Mouse (Mus musculus): ENCODE results near the gene Tnnc2. TPM values are rescaled to one million over a fixed set of nuclear protein-coding genes. Genes with fewer than 3 reads are reported as not detected.
A peak's percentile ranks its signal among the peaks of the same experiment; 100 is the strongest.

Gene Tnnc2
- polyA plus RNA-seq, 1 experiment from 2014 or later, result 1.4 TPM

DNA sequence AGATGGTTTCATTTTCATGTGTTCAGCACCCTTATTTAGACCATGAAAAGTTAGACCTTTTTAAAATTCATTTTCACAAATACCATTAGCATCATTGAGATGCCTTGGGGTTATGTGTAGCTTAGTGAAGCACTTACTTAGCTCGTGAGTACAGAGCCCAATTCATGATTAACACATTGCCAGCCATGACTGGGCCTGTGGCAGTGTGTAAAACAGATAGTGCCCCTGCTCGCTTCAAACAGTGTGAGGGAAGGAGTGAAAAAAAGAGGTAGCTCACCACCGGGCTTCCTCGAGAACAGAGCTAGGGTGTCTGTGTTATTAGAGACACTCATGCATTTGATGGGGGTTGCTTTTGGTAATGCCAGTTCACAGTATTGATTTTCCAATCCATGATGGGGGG is 31.6 kb downstream of the Tnnc2 start:
- WGBS (ENCODE audit: insufficient replicate concordance), result 81% methylated on average over 4 of the region's 4 CpGs

DNA sequence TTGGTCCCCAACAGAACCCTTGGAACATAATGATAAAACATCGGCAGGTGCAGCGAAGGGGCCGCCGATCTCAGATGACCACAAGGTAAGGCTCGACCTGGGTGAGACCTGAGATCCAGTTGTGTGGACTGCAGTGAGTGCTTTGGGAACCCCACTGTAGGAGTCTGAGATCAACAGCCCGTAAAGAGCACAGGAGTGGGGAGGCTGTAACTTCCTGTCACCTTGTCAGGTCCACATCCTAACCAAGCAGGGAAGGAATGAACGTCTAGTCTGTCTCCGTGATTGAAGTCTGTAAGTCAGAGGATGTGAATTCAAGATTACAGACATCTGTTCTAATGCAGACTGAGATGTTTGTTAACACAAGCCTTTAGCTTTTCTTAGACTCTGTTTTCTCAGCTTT is 33.1 kb downstream of the Tnnc2 start:
- no peak overlapping the region for H3K27ac ChIP-seq (ENCODE audit: low read depth, low read length)
- peaks cover 7% of the 10 kb centered on the region; the same call in 1 of the 2 replicates for H3K36me3 ChIP-seq (ENCODE audit: control insufficient read depth, insufficient read depth, low read length)
- peaks cover 12% of the 10 kb centered on the region for H3K4me1 ChIP-seq (ENCODE audit: control insufficient read depth, insufficient read depth, low read length)
- no peak for ATAC-seq (replicated peaks; ENCODE audit: insufficient number of reproducible peaks, low FRiP score, low TSS enrichment)
- H3K9me3 ChIP-seq (replicated peaks; ENCODE audit: control insufficient read depth, low read length), result no peaks in the 10 kb centered on the region
- H3K9ac ChIP-seq (ENCODE audit: low read depth, low read length), result peak overlapping the region; percentile 91
- H3K4me3 ChIP-seq (ENCODE audit: low read depth, low read length), result peak overlapping the region; percentile 75
- peak overlapping the region; percentile 87 for H3K4me2 ChIP-seq
- 44% methylated on average over 8 of the region's 8 CpGs for WGBS (ENCODE audit: insufficient replicate concordance)
- no peaks in the 10 kb centered on the region for H3K27me3 ChIP-seq (ENCODE audit: control insufficient read depth, insufficient read depth, low read length)

More for the DNA sequence above, 31.6 kb downstream of the Tnnc2 start:
- no peaks in the 10 kb centered on the region for H3K27me3 ChIP-seq (ENCODE audit: control insufficient read depth, insufficient read depth, low read length)
- no peak for ATAC-seq (replicated peaks; ENCODE audit: insufficient number of reproducible peaks, low FRiP score, low TSS enrichment)
- H3K4me2 ChIP-seq, result no peak overlapping the region
- no peak overlapping the region for H3K9ac ChIP-seq (ENCODE audit: low read depth, low read length)
- no peaks in the 10 kb centered on the region for H3K9me3 ChIP-seq (replicated peaks; ENCODE audit: control insufficient read depth, low read length)
- no peak overlapping the region for H3K4me3 ChIP-seq (ENCODE audit: low read depth, low read length)
- H3K36me3 ChIP-seq (ENCODE audit: control insufficient read depth, insufficient read depth, low read length), result peaks cover 7% of the 10 kb centered on the region
- no peak overlapping the region for H3K27ac ChIP-seq (ENCODE audit: low read depth, low read length)
- peaks cover 12% of the 10 kb centered on the region for H3K4me1 ChIP-seq (ENCODE audit: control insufficient read depth, insufficient read depth, low read length)

DNA sequence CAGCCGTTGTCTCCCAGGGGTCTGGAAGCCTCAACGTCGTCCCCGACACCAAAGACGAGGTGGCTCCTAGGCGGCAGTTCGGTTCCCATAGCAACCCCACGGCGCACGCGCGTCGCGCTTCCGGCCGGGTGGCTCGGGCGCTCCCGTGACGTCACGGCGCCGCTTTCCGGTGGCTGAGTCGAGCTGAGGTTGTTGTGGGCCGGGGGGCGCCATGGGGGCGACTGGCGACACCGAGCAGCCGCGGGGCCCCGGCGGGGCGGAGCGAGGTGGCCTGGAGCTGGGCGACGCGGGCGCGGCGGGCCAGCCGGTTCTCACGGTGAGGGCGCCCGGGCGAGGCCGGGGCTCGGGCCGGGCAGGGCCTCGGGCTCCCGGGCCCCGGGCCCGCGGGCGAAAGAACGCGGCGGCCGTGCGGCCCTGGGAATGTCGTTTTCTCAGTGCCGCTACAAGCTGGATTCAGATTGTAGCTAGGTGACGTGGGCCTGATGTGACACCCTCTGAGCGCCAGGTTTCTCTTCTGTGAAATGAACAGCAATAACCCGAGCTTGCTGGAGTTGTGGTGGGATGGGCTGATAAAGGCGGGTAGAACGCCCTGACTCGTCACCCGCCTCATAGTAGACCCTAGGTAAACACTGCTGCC is 33.8 kb downstream of the Tnnc2 start, which contains the start of the genes Wfdc3 and Dnttip1:
Wfdc3 (minus strand) TSS at position 89 of the 637 bp plus-strand sequence.
Dnttip1 (plus strand) TSS at position 141 of the 637 bp plus-strand sequence.
- peak within 1 kb of the TSS; percentile 58 for H3K27ac ChIP-seq (ENCODE audit: low read depth, low read length)
- ATAC-seq (replicated peaks; ENCODE audit: insufficient number of reproducible peaks, low FRiP score, low TSS enrichment), result peak; percentile 87
- H3K9me3 ChIP-seq (replicated peaks; ENCODE audit: control insufficient read depth, low read length), result no peaks in the 10 kb centered on the region
- WGBS (ENCODE audit: insufficient replicate concordance), result under 1% methylated on average over 70 of the region's 70 CpGs
- peak within 1 kb of the TSS; percentile 75 for H3K4me3 ChIP-seq (ENCODE audit: low read depth, low read length)
- H3K9ac ChIP-seq (ENCODE audit: low read depth, low read length), result peak within 1 kb of the TSS; percentile 91
- H3K4me1 ChIP-seq (ENCODE audit: control insufficient read depth, insufficient read depth, low read length), result peaks cover 12% of the 10 kb centered on the region
- H3K4me2 ChIP-seq, result peak within 1 kb of the TSS; percentile 87
- H3K27me3 ChIP-seq (ENCODE audit: control insufficient read depth, insufficient read depth, low read length), result no peaks in the 10 kb centered on the region
- peaks cover 4% of the 10 kb centered on the region; the same call in 1 of the 2 replicates for H3K36me3 ChIP-seq (ENCODE audit: control insufficient read depth, insufficient read depth, low read length)

DNA sequence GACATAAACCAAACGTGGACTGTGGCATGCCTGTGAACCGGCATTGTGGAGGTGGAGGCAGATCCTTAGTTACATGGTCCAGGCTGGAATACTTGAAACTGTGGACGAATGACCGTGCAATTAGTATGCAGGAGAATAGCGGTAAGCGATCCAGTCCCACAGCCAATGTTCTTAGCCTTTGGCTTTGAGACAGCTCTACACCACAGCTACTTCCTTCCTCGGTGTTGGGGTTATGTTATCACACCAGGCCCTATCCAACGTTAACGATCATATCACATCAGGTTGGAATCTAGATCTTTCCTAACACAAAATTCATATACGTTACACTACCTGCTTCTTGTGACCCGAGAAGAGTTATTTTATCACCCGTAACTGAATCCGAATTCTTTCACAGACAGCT is 34.8 kb downstream of the Tnnc2 start:
- Histone ChIP-seq H3K36me3 (ENCODE audit: control insufficient read depth, insufficient read depth, low read length) (peaks cover 4% of the 10 kb centered on the region; the same call in 1 of the 2 replicates), H3K4me2 (peak overlapping the region; percentile 87), H3K27me3 (ENCODE audit: control insufficient read depth, insufficient read depth, low read length) (no peaks in the 10 kb centered on the region), H3K9me3 (replicated peaks; ENCODE audit: control insufficient read depth, low read length) (no peaks in the 10 kb centered on the region), H3K9ac (ENCODE audit: low read depth, low read length) (peak overlapping the region; percentile 91), H3K27ac (ENCODE audit: low read depth, low read length) (no peak overlapping the region), H3K4me3 (ENCODE audit: low read depth, low read length) (peak overlapping the region; percentile 75), H3K4me1 (ENCODE audit: control insufficient read depth, insufficient read depth, low read length) (peaks cover 12% of the 10 kb centered on the region)
- 69% methylated on average over 13 of the region's 13 CpGs for WGBS (ENCODE audit: insufficient replicate concordance)
- no peak for ATAC-seq (replicated peaks; ENCODE audit: insufficient number of reproducible peaks, low FRiP score, low TSS enrichment)

DNA sequence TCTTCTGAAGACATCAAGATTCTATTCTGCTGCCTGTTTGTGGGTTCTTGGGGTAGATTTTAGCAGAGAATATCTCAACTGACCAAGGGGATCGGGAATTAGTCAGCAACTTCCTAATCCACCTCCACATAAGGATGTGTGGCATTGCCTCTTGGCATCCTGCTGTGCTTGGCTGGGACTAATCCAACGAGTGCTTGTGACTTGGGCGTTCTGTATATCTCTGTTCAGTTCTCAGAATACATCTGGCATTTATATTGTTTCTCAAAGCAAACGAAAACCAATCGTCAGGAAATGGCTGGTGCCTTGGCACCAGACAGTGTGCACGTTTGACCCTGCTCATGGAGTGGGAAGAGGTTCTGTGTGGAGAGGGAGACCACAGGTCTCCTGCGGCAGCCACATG is 39.9 kb downstream of the Tnnc2 start:
- WGBS (ENCODE audit: insufficient replicate concordance), result 53% methylated on average over 7 of the region's 7 CpGs
- Histone ChIP-seq H3K4me1 (ENCODE audit: control insufficient read depth, insufficient read depth, low read length) (peaks cover under 1% of the 10 kb centered on the region; the same call in 1 of the 2 replicates), H3K4me2 (no peak overlapping the region), H3K9me3 (replicated peaks; ENCODE audit: control insufficient read depth, low read length) (no peaks in the 10 kb centered on the region), H3K27ac (ENCODE audit: low read depth, low read length) (no peak overlapping the region), H3K9ac (ENCODE audit: low read depth, low read length) (no peak overlapping the region), H3K4me3 (ENCODE audit: low read depth, low read length) (no peak overlapping the region), H3K27me3 (ENCODE audit: control insufficient read depth, insufficient read depth, low read length) (no peaks in the 10 kb centered on the region), H3K36me3 (ENCODE audit: control insufficient read depth, insufficient read depth, low read length) (no peaks in the 10 kb centered on the region)
- ATAC-seq (replicated peaks; ENCODE audit: insufficient number of reproducible peaks, low FRiP score, low TSS enrichment), result no peak

DNA sequence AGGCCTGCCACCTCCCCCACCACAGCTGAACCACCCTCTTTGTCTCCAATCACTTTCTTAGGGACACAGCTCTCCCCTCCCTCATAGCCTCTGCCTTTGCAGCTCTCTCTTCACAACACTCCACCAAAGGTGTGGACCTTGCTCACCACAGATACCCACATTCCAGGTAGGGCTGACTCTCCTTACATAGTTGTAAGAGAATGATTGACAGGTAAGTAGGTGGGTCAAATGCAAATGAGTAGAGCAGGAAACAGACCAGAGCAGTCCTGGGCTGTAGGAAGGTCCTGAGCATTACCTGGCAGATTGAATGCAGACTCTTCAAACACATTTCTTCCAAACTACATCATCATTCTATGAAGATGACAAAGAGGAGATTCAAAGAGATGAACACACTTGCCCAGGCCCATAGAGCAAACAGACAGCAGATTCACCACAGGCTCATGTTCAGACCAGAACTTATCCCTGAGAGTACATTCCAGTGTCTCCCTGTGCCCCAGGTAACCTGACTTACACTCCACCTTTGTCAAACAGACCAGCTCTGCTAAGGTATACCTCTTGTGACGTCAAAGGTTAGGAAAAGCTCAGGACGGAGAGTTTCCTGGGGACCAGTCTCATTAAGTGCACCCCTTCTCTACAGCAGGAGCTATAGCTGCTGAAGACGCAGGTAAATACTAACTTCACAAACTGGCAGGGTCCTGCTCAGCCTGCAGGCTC is 42.2 kb downstream of the Tnnc2 start:
- no peak for ATAC-seq (replicated peaks; ENCODE audit: insufficient number of reproducible peaks, low FRiP score, low TSS enrichment)
- 68% methylated on average over 3 of the region's 3 CpGs for WGBS (ENCODE audit: insufficient replicate concordance)
- Histone ChIP-seq H3K4me3 (ENCODE audit: low read depth, low read length) (no peak overlapping the region), H3K27me3 (ENCODE audit: control insufficient read depth, insufficient read depth, low read length) (no peaks in the 10 kb centered on the region), H3K36me3 (ENCODE audit: control insufficient read depth, insufficient read depth, low read length) (no peaks in the 10 kb centered on the region), H3K27ac (ENCODE audit: low read depth, low read length) (no peak overlapping the region), H3K9me3 (replicated peaks; ENCODE audit: control insufficient read depth, low read length) (no peaks in the 10 kb centered on the region), H3K4me1 (ENCODE audit: control insufficient read depth, insufficient read depth, low read length) (no peaks in the 10 kb centered on the region), H3K9ac (ENCODE audit: low read depth, low read length) (no peak overlapping the region), H3K4me2 (no peak overlapping the region)

DNA sequence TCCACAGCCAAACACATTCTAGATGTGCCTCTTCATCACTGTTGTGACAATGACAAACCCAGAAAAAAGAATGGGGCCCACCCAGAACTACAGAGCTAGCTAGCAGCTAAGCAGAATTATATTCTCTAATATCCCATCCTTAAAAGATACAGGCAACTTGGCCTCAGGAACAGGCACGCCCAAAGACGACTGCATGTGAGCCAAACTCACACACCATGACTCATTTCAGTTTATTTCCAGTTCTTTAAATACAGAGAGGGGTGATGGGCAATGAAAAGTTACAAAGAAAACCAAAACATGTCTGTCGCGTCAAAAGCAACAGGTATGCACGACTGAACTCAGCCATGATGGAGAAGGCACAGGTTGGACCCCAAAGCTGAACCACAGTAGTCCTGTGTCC is 44.3 kb downstream of the Tnnc2 start:
- no peak for ATAC-seq (replicated peaks; ENCODE audit: insufficient number of reproducible peaks, low FRiP score, low TSS enrichment)
- H3K9me3 ChIP-seq (replicated peaks; ENCODE audit: control insufficient read depth, low read length), result no peaks in the 10 kb centered on the region
- H3K4me1 ChIP-seq (ENCODE audit: control insufficient read depth, insufficient read depth, low read length), result no peaks in the 10 kb centered on the region
- no peak overlapping the region for H3K27ac ChIP-seq (ENCODE audit: low read depth, low read length)
- no peak overlapping the region for H3K9ac ChIP-seq (ENCODE audit: low read depth, low read length)
- H3K36me3 ChIP-seq (ENCODE audit: control insufficient read depth, insufficient read depth, low read length), result no peaks in the 10 kb centered on the region
- WGBS (ENCODE audit: insufficient replicate concordance), result 78% methylated on average over 5 of the region's 5 CpGs
- H3K4me2 ChIP-seq, result no peak overlapping the region
- no peak overlapping the region for H3K4me3 ChIP-seq (ENCODE audit: low read depth, low read length)
- H3K27me3 ChIP-seq (ENCODE audit: control insufficient read depth, insufficient read depth, low read length), result no peaks in the 10 kb centered on the region

DNA sequence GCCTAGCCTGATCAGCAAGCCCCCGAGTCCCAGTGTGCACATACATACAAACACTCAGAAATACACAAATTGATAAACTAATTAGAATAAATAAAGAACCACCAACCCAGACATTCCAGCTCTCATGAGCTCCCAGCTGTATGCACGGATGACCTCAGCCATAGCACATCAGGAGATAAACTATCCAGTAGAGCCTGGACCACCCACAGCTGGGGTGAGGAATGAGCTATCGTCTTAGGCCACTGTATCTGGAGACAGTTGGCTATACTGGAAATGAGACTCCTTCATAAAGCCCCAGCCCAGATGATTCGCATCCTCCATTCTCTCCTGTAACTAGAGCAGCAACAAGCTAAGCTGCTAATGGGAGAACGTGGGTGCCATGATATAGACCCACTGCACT is 44.9 kb downstream of the Tnnc2 start:
- H3K9me3 ChIP-seq (replicated peaks; ENCODE audit: control insufficient read depth, low read length), result no peaks in the 10 kb centered on the region
- H3K27ac ChIP-seq (ENCODE audit: low read depth, low read length), result no peak overlapping the region
- no peak for ATAC-seq (replicated peaks; ENCODE audit: insufficient number of reproducible peaks, low FRiP score, low TSS enrichment)
- no peak overlapping the region for H3K4me3 ChIP-seq (ENCODE audit: low read depth, low read length)
- H3K36me3 ChIP-seq (ENCODE audit: control insufficient read depth, insufficient read depth, low read length), result no peaks in the 10 kb centered on the region
- no peak overlapping the region for H3K4me2 ChIP-seq
- H3K4me1 ChIP-seq (ENCODE audit: control insufficient read depth, insufficient read depth, low read length), result no peaks in the 10 kb centered on the region
- no peaks in the 10 kb centered on the region for H3K27me3 ChIP-seq (ENCODE audit: control insufficient read depth, insufficient read depth, low read length)
- no peak overlapping the region for H3K9ac ChIP-seq (ENCODE audit: low read depth, low read length)
- WGBS (ENCODE audit: insufficient replicate concordance), result 68% methylated on average over 5 of the region's 5 CpGs

Data from heart, embryonic 11.5 days (tissue).